Mouse (Mus musculus): ENCODE results near the gene Atp6v0d1. TPM values are rescaled to one million over a fixed set of nuclear protein-coding genes. Genes with fewer than 3 reads are reported as not detected.

The Atp6v0d1 gene
- polyA plus RNA-seq, 1 experiment from 2014 or later = 146 TPM

DNA sequence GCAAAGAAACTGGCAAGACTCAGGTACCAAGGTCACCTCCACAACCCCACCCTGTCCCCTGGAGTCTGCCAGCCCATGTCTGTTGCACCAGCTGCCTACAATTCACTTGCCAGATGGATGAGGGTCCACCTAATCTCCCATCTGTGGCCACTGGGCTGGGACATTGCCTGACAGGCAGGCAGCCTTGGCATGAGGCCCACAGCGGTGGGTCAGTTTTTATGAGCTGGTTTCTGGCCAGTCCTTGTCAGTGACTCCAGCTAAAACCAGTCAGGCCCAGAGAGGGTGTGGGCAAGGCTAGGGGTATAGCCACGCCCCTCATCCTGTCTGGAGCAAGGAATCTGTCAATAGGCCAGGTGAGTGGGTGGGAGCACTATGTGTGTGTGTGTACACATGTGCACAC lies 38.7 kb downstream of the Atp6v0d1 start:
- no peak for DNase-seq (ENCODE audit: low spot score)
- no peak overlapping the region for H3K9ac ChIP-seq (replicated peaks; ENCODE audit: low read depth)
- no peaks in the 10 kb centered on the region for H3K27me3 ChIP-seq (replicated peaks; ENCODE audit: insufficient read depth, low read length)
- peaks cover 2% of the 10 kb centered on the region; the same call in 1 of the 2 replicates for H3K4me1 ChIP-seq (ENCODE audit: insufficient read depth, low read depth, low read length)
- TF ChIP-seq EP300 (IDR thresholded peaks at IDR 0.05) = no peak
- TF ChIP-seq CTCF (IDR thresholded peaks at IDR 0.05) = no peak
- no peak for ATAC-seq
- H3K4me3 ChIP-seq (ENCODE audit: low read depth, low read length) = no peak overlapping the region
- H3K36me3 ChIP-seq (ENCODE audit: insufficient read depth, low read length) = peaks cover 33% of the 10 kb centered on the region
- 78% methylated on average over 2 of the region's 2 CpGs for WGBS
- no peak overlapping the region for H3K4me2 ChIP-seq (replicated peaks; ENCODE audit: low read depth, low read length)
- H3K9me3 ChIP-seq (ENCODE audit: low read length) = no peaks in the 10 kb centered on the region
- no peak overlapping the region for H3K27ac ChIP-seq (ENCODE audit: low read length)

DNA sequence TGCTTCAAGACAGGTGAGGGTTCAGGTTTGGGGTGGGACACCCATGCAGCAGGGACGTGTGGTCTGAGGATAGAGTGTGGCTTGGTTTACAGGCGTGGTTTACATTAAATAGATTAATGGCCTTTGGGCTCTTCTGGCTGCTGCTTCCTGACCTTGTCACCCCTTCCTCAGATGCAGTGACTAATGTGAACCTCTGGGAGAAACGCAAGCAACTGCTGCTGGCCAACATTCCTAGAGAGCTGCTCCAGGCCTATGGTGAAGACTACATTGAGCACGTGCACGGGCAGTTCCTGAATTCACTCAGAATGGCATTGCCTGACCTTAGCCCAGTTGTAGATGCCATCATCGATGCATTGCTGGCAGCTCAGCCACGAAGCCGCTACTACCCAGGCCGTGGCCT lies 43.0 kb downstream of the Atp6v0d1 start:
- WGBS = 55% methylated on average over 9 of the region's 9 CpGs

DNA sequence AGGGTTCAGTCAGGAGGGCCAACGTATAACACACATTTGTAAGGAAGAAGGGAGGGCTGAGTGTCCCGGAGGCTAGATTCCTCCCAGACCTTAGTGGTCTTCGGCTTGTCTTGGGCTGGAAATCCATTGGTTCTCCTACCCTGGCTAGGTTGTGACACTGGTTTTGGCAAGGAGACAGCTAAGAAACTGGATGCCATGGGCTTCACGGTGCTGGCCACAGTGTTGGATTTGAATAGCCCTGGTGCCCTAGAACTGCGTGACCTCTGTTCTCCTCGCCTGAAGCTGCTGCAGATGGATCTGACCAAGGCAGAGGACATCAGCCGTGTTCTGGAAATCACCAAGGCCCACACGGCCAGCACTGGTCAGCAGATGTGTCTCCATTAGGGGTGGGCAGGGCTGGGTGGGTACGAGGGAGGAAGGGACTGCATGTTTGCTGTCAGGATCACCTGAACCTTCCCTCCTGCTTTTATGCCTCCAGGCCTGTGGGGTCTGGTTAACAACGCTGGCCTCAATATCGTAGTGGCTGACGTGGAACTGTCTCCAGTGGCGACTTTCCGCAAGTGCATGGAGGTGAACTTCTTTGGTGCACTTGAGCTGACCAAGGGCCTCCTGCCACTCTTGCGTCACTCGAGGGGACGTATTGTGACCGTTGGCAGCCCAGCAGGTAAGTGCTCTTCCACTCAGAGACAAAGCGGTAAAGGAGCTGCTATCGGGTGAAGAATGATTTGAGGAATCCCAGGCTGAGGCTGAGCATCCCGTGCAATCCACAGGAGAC lies 43.7 kb downstream of the Atp6v0d1 start:
- H3K36me3 ChIP-seq (ENCODE audit: insufficient read depth, low read length) = peaks cover 20% of the 10 kb centered on the region
- H3K27me3 ChIP-seq (replicated peaks; ENCODE audit: insufficient read depth, low read length) = no peaks in the 10 kb centered on the region
- H3K4me3 ChIP-seq (ENCODE audit: low read depth, low read length) = no peak overlapping the region
- peak; percentile 28 for TF ChIP-seq CTCF (IDR thresholded peaks at IDR 0.05)
- TF ChIP-seq EP300 (IDR thresholded peaks at IDR 0.05) = no peak
- H3K4me1 ChIP-seq (ENCODE audit: insufficient read depth, low read depth, low read length) = peaks cover 13% of the 10 kb centered on the region; the same call in 1 of the 2 replicates
- no peaks in the 10 kb centered on the region for H3K9me3 ChIP-seq (ENCODE audit: low read length)
- no peak overlapping the region for H3K4me2 ChIP-seq (replicated peaks; ENCODE audit: low read depth, low read length)
- ATAC-seq = 0 out of 2 replicates have a peak, but pooled peaks have one; percentile 12
- WGBS = 65% methylated on average over 21 of the region's 21 CpGs
- no peak overlapping the region for H3K9ac ChIP-seq (replicated peaks; ENCODE audit: low read depth)
- H3K27ac ChIP-seq (ENCODE audit: low read length) = no peak overlapping the region
- DNase-seq (ENCODE audit: low spot score) = peak; percentile 44

More for the DNA sequence above, 43.0 kb downstream of the Atp6v0d1 start:
- Histone ChIP-seq H3K9ac (replicated peaks; ENCODE audit: low read depth) (no peak overlapping the region), H3K4me3 (ENCODE audit: low read depth, low read length) (no peak overlapping the region), H3K4me1 (ENCODE audit: insufficient read depth, low read depth, low read length) (peaks cover 13% of the 10 kb centered on the region; the same call in 1 of the 2 replicates), H3K9me3 (ENCODE audit: low read length) (no peaks in the 10 kb centered on the region), H3K27ac (ENCODE audit: low read length) (no peak overlapping the region), H3K36me3 (ENCODE audit: insufficient read depth, low read length) (peaks cover 22% of the 10 kb centered on the region), H3K27me3 (replicated peaks; ENCODE audit: insufficient read depth, low read length) (no peaks in the 10 kb centered on the region), H3K4me2 (replicated peaks; ENCODE audit: low read depth, low read length) (no peak overlapping the region)
- ATAC-seq = no peak
- no peak for TF ChIP-seq CTCF (IDR thresholded peaks at IDR 0.05)
- no peak for DNase-seq (ENCODE audit: low spot score)

- Histone ChIP-seq H3K36me3 (ENCODE audit: insufficient read depth, low read length) (peaks cover 16% of the 10 kb centered on the region; the same call in 1 of the 2 replicates), H3K9me3 (ENCODE audit: low read length) (no peaks in the 10 kb centered on the region), H3K4me3 (ENCODE audit: low read depth, low read length) (no peak overlapping the region), H3K9ac (replicated peaks; ENCODE audit: low read depth) (no peak overlapping the region), H3K4me1 (ENCODE audit: insufficient read depth, low read depth, low read length) (peaks cover 17% of the 10 kb centered on the region), H3K4me2 (replicated peaks; ENCODE audit: low read depth, low read length) (no peak overlapping the region), H3K27me3 (replicated peaks; ENCODE audit: insufficient read depth, low read length) (no peaks in the 10 kb centered on the region), H3K27ac (ENCODE audit: low read length) (no peak overlapping the region)
- no peak for ATAC-seq
- no peak for DNase-seq (ENCODE audit: low spot score)
- TF ChIP-seq EP300 (IDR thresholded peaks at IDR 0.05) (no peak), CTCF (IDR thresholded peaks at IDR 0.05) (no peak)
- WGBS = 21% methylated on average over 3 of the region's 3 CpGs
Measured at GRCm38 (mm10) chr8:105521061-105521460, 44.8 kb downstream of the Atp6v0d1 start.

- no peak overlapping the region for H3K27ac ChIP-seq (ENCODE audit: low read length)
- H3K4me1 ChIP-seq (ENCODE audit: insufficient read depth, low read depth, low read length) = peaks cover 17% of the 10 kb centered on the region
- no peak overlapping the region for H3K4me3 ChIP-seq (ENCODE audit: low read depth, low read length)
- WGBS = 38% methylated on average over 5 of the region's 5 CpGs
- DNase-seq (ENCODE audit: low spot score) = no peak
- H3K27me3 ChIP-seq (replicated peaks; ENCODE audit: insufficient read depth, low read length) = no peaks in the 10 kb centered on the region
- H3K4me2 ChIP-seq (replicated peaks; ENCODE audit: low read depth, low read length) = no peak overlapping the region
- H3K36me3 ChIP-seq (ENCODE audit: insufficient read depth, low read length) = peaks cover 16% of the 10 kb centered on the region; the same call in 1 of the 2 replicates
- H3K9ac ChIP-seq (replicated peaks; ENCODE audit: low read depth) = no peak overlapping the region
- H3K9me3 ChIP-seq (ENCODE audit: low read length) = no peaks in the 10 kb centered on the region
- TF ChIP-seq EP300 (IDR thresholded peaks at IDR 0.05) (no peak), CTCF (IDR thresholded peaks at IDR 0.05) (no peak)
- ATAC-seq = no peak
Measured at GRCm38 (mm10) chr8:105520521-105520920, 45.3 kb downstream of the Atp6v0d1 start.

GRCm38 (mm10) chr8:105519591-105519990 lies 46.3 kb downstream of the Atp6v0d1 start:
- H3K4me1 ChIP-seq (ENCODE audit: insufficient read depth, low read depth, low read length) = peaks cover 17% of the 10 kb centered on the region
- DNase-seq (ENCODE audit: low spot score) = no peak

More at GRCm38 (mm10) chr8:105519591-105519990, 46.3 kb downstream of the Atp6v0d1 start:
- Histone ChIP-seq H3K4me2 (replicated peaks; ENCODE audit: low read depth, low read length) (peak overlapping the region; percentile 98; the same call in 1 of the 2 replicates), H3K9me3 (ENCODE audit: low read length) (no peaks in the 10 kb centered on the region), H3K27ac (ENCODE audit: low read length) (no peak overlapping the region), H3K36me3 (ENCODE audit: insufficient read depth, low read length) (0 out of 2 replicates have a peak, but pooled peaks cover 7% of the 10 kb centered on the region), H3K27me3 (replicated peaks; ENCODE audit: insufficient read depth, low read length) (no peaks in the 10 kb centered on the region), H3K9ac (replicated peaks; ENCODE audit: low read depth) (no peak overlapping the region), H3K4me3 (ENCODE audit: low read depth, low read length) (no peak overlapping the region)
- ATAC-seq = no peak
- no peak for TF ChIP-seq EP300 (IDR thresholded peaks at IDR 0.05)
- TF ChIP-seq CTCF (IDR thresholded peaks at IDR 0.05) = no peak
- 14% methylated on average over 2 of the region's 2 CpGs for WGBS

Measured in lung, postnatal 0 days (tissue).